Mouse (Mus musculus) thymus, adult 18-20 months (tissue): ENCODE measurements at regions not wholly inside any gene's neighbourhood (a gene's known extent, or its start where the extent isn't known, plus 50 kb on each side); places are given as distances from the start of the nearest gene placed in this dataset.

ENCODE experiments used
- DNase-seq, 2 experiments: peaks; one replicate each; pipeline ENCODE4 v3.0.0; 2022; ENCODE audit warnings: mixed read lengths in 2 of 2

GRCm38 (mm10) chr2:79510485-79511094 lies 54.0 kb upstream of the Cerkl start:
- DNase-seq, result no peak

GRCm38 (mm10) chr2:79511108-79511507 lies 54.5 kb upstream of the Cerkl start:
- no peak for DNase-seq

- DNase-seq, result no peak
Measured at GRCm38 (mm10) chr2:79511676-79512323, 55.2 kb upstream of the Cerkl start.

GRCm38 (mm10) chr2:79512374-79512773 lies 55.8 kb upstream of the Cerkl start:
- DNase-seq, result no peak

- DNase-seq, result no peak
Measured at GRCm38 (mm10) chr2:79513726-79514125, 57.1 kb upstream of the Cerkl start.

- no peak for DNase-seq
Measured at GRCm38 (mm10) chr2:79518046-79518750, 61.6 kb upstream of the Cerkl start.

GRCm38 (mm10) chr2:79519799-79520449 lies 63.3 kb upstream of the Cerkl start:
- no peak for DNase-seq

- DNase-seq, result no peak
Measured at GRCm38 (mm10) chr2:79523441-79523840, 66.9 kb upstream of the Cerkl start.

- DNase-seq, result no peak
Measured at GRCm38 (mm10) chr2:79527529-79527928, 70.9 kb upstream of the Cerkl start.

- DNase-seq, result no peak
Measured at GRCm38 (mm10) chr2:79528347-79528990, 71.9 kb upstream of the Cerkl start.

GRCm38 (mm10) chr2:79529185-79529584 lies 72.6 kb upstream of the Cerkl start:
- DNase-seq, result no peak

- no peak for DNase-seq
Measured at GRCm38 (mm10) chr2:79532610-79533160, 76.1 kb upstream of the Cerkl start.

GRCm38 (mm10) chr2:79537126-79537875 lies 80.7 kb upstream of the Cerkl start:
- DNase-seq, result no peak

- DNase-seq, result no peak
Measured at GRCm38 (mm10) chr2:79540384-79540783, 83.8 kb upstream of the Cerkl start.

- no peak for DNase-seq
Measured at GRCm38 (mm10) chr2:79542191-79542980, 85.8 kb upstream of the Cerkl start.

- DNase-seq, result no peak
Measured at GRCm38 (mm10) chr2:79543456-79543855, 86.9 kb upstream of the Cerkl start.

GRCm38 (mm10) chr2:79543948-79544792 lies 87.6 kb upstream of the Cerkl start:
- DNase-seq, result no peak

- no peak for DNase-seq
Measured at GRCm38 (mm10) chr2:79544793-79545260, 88.2 kb upstream of the Cerkl start.

- no peak for DNase-seq
Measured at GRCm38 (mm10) chr2:79546206-79546605, 88.9 kb upstream of the Itprid2 start.

- DNase-seq, result no peak
Measured at GRCm38 (mm10) chr2:79547284-79547683, 87.9 kb upstream of the Itprid2 start.
